41 mouse cellular contexts compared by ENCODE assay signal in genomic region chr11:6698281-6698680, GRCm38 (mm10). TPM values are rescaled to one million over a fixed set of nuclear protein-coding genes. Genes with fewer than 3 reads are reported as not detected.
DNase-seq lines count a peak whose midpoint lies in the region; TF ChIP-seq lines count a peak whose summit lies in the region.
"Had no signal": no experiment of that assay in that cellular context is flagged by ENCODE, and none has a peak within 500 bp of the region (broad histone marks: within the 10 kb centered on the region; RNA-seq: fewer than 3 reads in every experiment).

No protein-coding gene starts in this region.

- H3K4me1 ChIP-seq in embryonic fibroblast, embryonic 13.5 days (ENCODE audit: control insufficient read depth, insufficient read depth, low read length), result peaks cover 7% of the 10 kb centered on the region; the same call in 1 of the 2 replicates
- H3K4me1 ChIP-seq: forebrain, embryonic 13.5 days; heart, embryonic 10.5 days; heart, embryonic 15.5 days; limb, embryonic 13.5 days; midbrain, embryonic 13.5 days; neural tube, embryonic 15.5 days had no signal

- peak overlapping the region; percentile 59 for H3K27ac ChIP-seq in embryonic fibroblast, embryonic 13.5 days (ENCODE audit: insufficient read depth, low read length)
- H3K27ac ChIP-seq: forebrain, embryonic 13.5 days; heart, embryonic 10.5 days; heart, embryonic 15.5 days; kidney, embryonic 15.5 days; layer of hippocampus, adult 2 months; limb, embryonic 13.5 days; midbrain, embryonic 13.5 days; neural tube, embryonic 15.5 days had no signal

- DNase-seq in adrenal gland, postnatal 14 days, result peak; percentile 44
- no peak for DNase-seq in adrenal gland, postnatal 10 days
- DNase-seq in Muller cell, postnatal 12 days (ENCODE audit: inconsistent ontology term), result peak; percentile 2
- DNase-seq in cerebellum, adult 11-12 months, result no peak
- DNase-seq in thymus, postnatal 10 days (ENCODE audit: low spot score in 2 of 2), result no peak
- no peak for DNase-seq in cerebellum, postnatal 36 days
- DNase-seq: cerebellum, adult 18-20 months; cerebellum, postnatal 10 days; gastrocnemius, postnatal 25 days; heart, adult 11 months; kidney, adult 18-20 months; kidney, postnatal 36 days; lung, postnatal 36 days; right cerebral cortex, postnatal 25 days; thymus, adult 18-20 months; thymus, postnatal 36 days had no signal

- TF ChIP-seq POLR2A in embryonic fibroblast, embryonic 13.5 days (IDR thresholded peaks at IDR 0.05; ENCODE audit: low read depth, low read length), result no peak

- TF ChIP-seq CTCF in embryonic fibroblast, embryonic 13.5 days (IDR thresholded peaks at IDR 0.05; ENCODE audit: borderline replicate concordance, insufficient read depth, low read length), result no peak

- no peak overlapping the region for H3K4me3 ChIP-seq in embryonic fibroblast, embryonic 13.5 days (ENCODE audit: insufficient read depth, low read length)
- H3K4me3 ChIP-seq: forebrain, embryonic 13.5 days; heart, embryonic 10.5 days; heart, embryonic 15.5 days; kidney, embryonic 15.5 days; layer of hippocampus, adult 2 months; limb, embryonic 13.5 days; megakaryocyte, embryonic 14.5 days; midbrain, embryonic 13.5 days; neural tube, embryonic 15.5 days had no signal

RNA-seq across cellular contexts. Expression of gene Ramp3, which starts 40.0 kb away (rescaled TPM):
- total RNA-seq in adrenal gland, postnatal 14 days (2021), result 11.0 and 11.5 TPM in 2 replicates
- 1 to 10 TPM; 7.6 to 9.8 TPM for total RNA-seq in adrenal gland, postnatal 10 days (2021)
- polyA plus RNA-seq in embryonic fibroblast, embryonic 13.5 days (2011; ENCODE audit: insufficient read length, low read depth, missing spikeins), result 6.7 and 14.5 TPM in 2 replicates
- total RNA-seq: G1E; monocyte, adult 5-6 weeks had no signal
- polyA plus RNA-seq: G1E had no signal

RNA-seq across cellular contexts. Expression of gene Wap, which starts 59.8 kb away (rescaled TPM):
- not detected in 2 replicates for total RNA-seq in adrenal gland, postnatal 14 days (2021)
- total RNA-seq in adrenal gland, postnatal 10 days (2021), result not detected
- polyA plus RNA-seq in embryonic fibroblast, embryonic 13.5 days (2011; ENCODE audit: insufficient read length, low read depth, missing spikeins), result not detected in 2 replicates
- total RNA-seq: G1E; gastrocnemius, postnatal 25 days; heart, postnatal 25 days; layer of hippocampus, adult 2 months; layer of hippocampus, postnatal 25 days; left cerebral cortex, adult 8-10 months; left cerebral cortex, postnatal 36 days; monocyte, adult 5-6 weeks had no signal
- polyA plus RNA-seq: cortical plate, adult 2 months; embryonic facial prominence, embryonic 14.5 days; forebrain, embryonic 13.5 days; G1E; heart, embryonic 10.5 days; heart, embryonic 15.5 days; hindbrain, embryonic 11.5 days; hindbrain, embryonic 16.5 days; intestine, embryonic 14.5 days; kidney, embryonic 15.5 days; limb, embryonic 13.5 days; liver, embryonic 11.5 days; liver, embryonic 16.5 days; lung, embryonic 16.5 days; midbrain, embryonic 13.5 days; neural tube, embryonic 15.5 days; stomach, embryonic 16.5 days had no signal

Comparison
In these comparisons a context has a peak if more than half of its experiments do, and no peak if none do; other contexts are left out.
1. DNase-seq: peak in adrenal gland, postnatal 14 days (single experiment) and Muller cell, postnatal 12 days (single experiment); none in adrenal gland, postnatal 10 days (single experiment), cerebellum, adult 11-12 months (single experiment), thymus, postnatal 10 days (0 of 2) and cerebellum, postnatal 36 days (0 of 2).